Mouse (Mus musculus) adrenal gland, postnatal 0 days (tissue): Measurements from ENCODE around the gene Bmp5. TPM values are rescaled to one million over a fixed set of nuclear protein-coding genes. Genes with fewer than 3 reads are reported as not detected.

Experiments used
- microRNA-seq: library from miRNA; unstranded; fragments of <30 nt; microRNA quantifications from one replicate; pipeline ENCODE4, GENCODE M21; 2016; ENCODE audit warnings: borderline replicate concordance; ENCODE audit not compliant: insufficient number of aligned reads
- polyA plus RNA-seq: library from polyadenylated mRNA; unstranded; fragments of >200 nt; fragmentation: Nextera tagmentation; extraction: Ambion mirVana; gene quantifications from 2 replicates; pipeline ENCODE4 v1.2.1, GENCODE M21; 2015

Gene Bmp5
- polyA plus RNA-seq: 2.5 and 3.7 TPM in 2 replicates

DNA sequence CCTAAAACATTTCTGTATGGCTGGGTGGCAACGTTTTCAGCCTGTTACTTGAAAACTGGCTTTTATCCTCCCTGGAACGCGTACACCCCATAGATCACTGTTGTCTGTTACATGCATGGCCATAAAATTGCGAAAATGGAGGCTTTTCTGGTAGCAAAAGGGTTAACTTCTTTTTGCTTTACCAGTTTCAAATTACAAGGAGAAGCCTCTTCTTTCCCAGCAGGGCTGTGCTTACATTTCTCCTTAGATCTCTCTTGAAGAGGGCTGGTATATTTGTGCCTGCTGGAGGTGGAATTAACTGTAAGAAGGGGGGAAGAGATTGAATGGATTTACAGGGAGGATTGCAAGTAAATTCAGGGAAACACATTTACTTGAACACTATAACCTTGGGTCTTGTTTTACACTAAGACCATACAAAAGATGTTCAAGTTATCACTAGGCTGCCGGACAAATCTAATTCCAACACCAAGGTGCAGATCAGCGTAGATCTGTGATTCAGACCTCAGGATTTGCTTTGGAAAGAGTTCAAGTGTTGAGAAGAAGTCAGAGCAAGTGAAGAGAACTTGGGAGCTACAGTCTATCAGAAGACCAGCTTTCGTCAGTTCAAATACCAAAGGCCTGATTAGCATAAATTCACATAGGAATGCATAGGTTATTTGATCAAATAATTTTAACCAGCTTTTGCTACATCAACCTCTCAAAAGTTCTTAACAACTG is at the start of gene Bmp5:
Bmp5 (plus strand) TSS at position 236 of the 717 bp plus-strand sequence.

Small RNA genes within 50 kb of the gene (microRNA-seq; reads per million reads assigned to microRNA genes)
- not detected for gene Gm44355

Other genes starting within 250 kb of the Bmp5 start
- 71.7 and 75.7 TPM in 2 replicates for gene Tmod3, start 215.7 kb upstream of the Bmp5 start, polyA plus RNA-seq
- 49.2 and 95.4 TPM in 2 replicates for gene Tmod2, start 164.0 kb upstream of the Bmp5 start, polyA plus RNA-seq
- 47.3 and 49.0 TPM in 2 replicates for gene Lysmd2, start 149.6 kb upstream of the Bmp5 start, polyA plus RNA-seq
- gene Scg3, start 91.3 kb upstream of the Bmp5 start, polyA plus RNA-seq: 27.8 and 41.9 TPM in 2 replicates
- gene Hmgcll1, start 239.5 kb downstream of the Bmp5 start, polyA plus RNA-seq: 5.3 and 8.8 TPM in 2 replicates